Mouse (Mus musculus): ENCODE measurements around the gene Prcp. TPM values are rescaled to one million over a fixed set of nuclear protein-coding genes. Genes with fewer than 3 reads are reported as not detected.

The Prcp gene
- polyA plus RNA-seq, 1 experiment from 2014 or later, result 18.9 TPM

GRCm38 (mm10) chr7:92981864-92982263, 107.6 kb downstream of the Prcp start:
- no peak overlapping the region for H3K4me2 ChIP-seq (ENCODE audit: low read length)
- H3K27ac ChIP-seq (ENCODE audit: low read depth, low read length), result no peak overlapping the region
- H3K4me1 ChIP-seq (ENCODE audit: control insufficient read depth, insufficient read depth, low read depth, low read length), result peaks cover 5% of the 10 kb centered on the region
- 66% methylated on average over 2 of the region's 2 CpGs for WGBS
- no peak overlapping the region for H3K9ac ChIP-seq (ENCODE audit: low read depth, low read length)
- H3K4me3 ChIP-seq (ENCODE audit: low read length), result no peak overlapping the region
- no peak for ATAC-seq
- H3K9me3 ChIP-seq (ENCODE audit: control insufficient read depth, low read length), result no peaks in the 10 kb centered on the region
- no peaks in the 10 kb centered on the region for H3K27me3 ChIP-seq (replicated peaks; ENCODE audit: control insufficient read depth, insufficient read depth, low read length)
- H3K36me3 ChIP-seq (ENCODE audit: control insufficient read depth, insufficient read depth, low read length), result no peaks in the 10 kb centered on the region

Other genes with a start within 250 kb of the Prcp start
- 21.9 and 23.4 TPM in 2 replicates for gene Ankrd42, start 237.3 kb upstream of the Prcp start, polyA plus RNA-seq (2015; fragmentation: Nextera tagmentation; extraction: Ambion mirVana)
- gene Pcf11, start 204.5 kb upstream of the Prcp start, polyA plus RNA-seq (2015; fragmentation: Nextera tagmentation; extraction: Ambion mirVana), result 14.3 and 15.7 TPM in 2 replicates
- 22.1 and 24.7 TPM in 2 replicates for gene Rab30, start 132.9 kb upstream of the Prcp start, polyA plus RNA-seq (2015; fragmentation: Nextera tagmentation; extraction: Ambion mirVana)
- 4.5 and 5.3 TPM in 2 replicates for gene Ddias, start 223 bp upstream of the Prcp start, polyA plus RNA-seq (2015; fragmentation: Nextera tagmentation; extraction: Ambion mirVana)
- 47.5 and 48.9 TPM in 2 replicates for gene Fam181b, start 205.4 kb downstream of the Prcp start, polyA plus RNA-seq (2015; fragmentation: Nextera tagmentation; extraction: Ambion mirVana)